Mouse (Mus musculus) lung, postnatal 0 days (tissue): ENCODE results near the gene Rab8a. TPM values are rescaled to one million over a fixed set of nuclear protein-coding genes. Genes with fewer than 3 reads are reported as not detected.
"Not testable (repeated sequence)": the region's sequence is repeated elsewhere in the genome, so short reads cannot be mapped to it uniquely, and the experiment has no call there.

Experiments
- ATAC-seq: fragments of 200-750 bp; cut with Nextera tagmentation; 2 replicates; pipeline ENCODE4 v1.8.0; 2017; ENCODE audit warnings: moderate library complexity
- DNase-seq: peaks from one replicate; pipeline ENCODE4 v3.0.0-alpha.2; 2016; ENCODE audit warnings: low spot score
- H3K27ac ChIP-seq: fragments of 300-500 bp; sonication (generic); 2 replicates; pipeline ENCODE4 v1.5.1; 2014; ENCODE audit warnings: antibody characterized with exemption, mild to moderate bottlenecking, low read length, mixed read lengths
- H3K27me3 ChIP-seq: fragments of 300-500 bp; sonication (generic); replicated peaks from 2 replicates; pipeline ENCODE4 v1.6.1; 2014; ENCODE audit warnings: low read length, mixed read lengths; ENCODE audit not compliant: insufficient read depth
- H3K36me3 ChIP-seq: fragments of 300-500 bp; sonication (generic); 2 replicates; pipeline ENCODE4 v1.6.1; 2014; ENCODE audit warnings: low read length, mixed read lengths; ENCODE audit not compliant: insufficient read depth
- H3K4me1 ChIP-seq: fragments of 300-500 bp; sonication (generic); 2 replicates; pipeline ENCODE4 v1.6.1; 2014; ENCODE audit warnings: antibody characterized with exemption, low read depth, low read length, mixed read lengths; ENCODE audit not compliant: insufficient read depth
- H3K4me2 ChIP-seq: fragments of 300-500 bp; sonication (generic); replicated peaks from 2 replicates; pipeline ENCODE4 v1.6.1; 2014; ENCODE audit warnings: low read depth, mild to moderate bottlenecking, low read length, moderate library complexity, mixed read lengths
- H3K4me3 ChIP-seq: fragments of 300-500 bp; sonication (generic); 2 replicates; pipeline ENCODE4 v1.5.1; 2014; ENCODE audit warnings: low read depth, low read length
- H3K9ac ChIP-seq: fragments of 300-500 bp; sonication (generic); replicated peaks from 2 replicates; pipeline ENCODE4 v1.6.1; 2014; ENCODE audit warnings: low read depth, mild to moderate bottlenecking
- H3K9me3 ChIP-seq: fragments of 300-500 bp; sonication (generic); 2 replicates; pipeline ENCODE4 v1.6.1; 2016; ENCODE audit warnings: low read length, mixed read lengths
- CTCF ChIP-seq: IDR thresholded peaks from 2 replicates; pipeline ENCODE4 v1.5.1; 2016; ENCODE audit warnings: antibody characterized with exemption, mild to moderate bottlenecking
- EP300 ChIP-seq: IDR thresholded peaks from 2 replicates; pipeline ENCODE4 v1.6.1; 2016; ENCODE audit warnings: antibody characterized with exemption, mild to moderate bottlenecking, control low read depth
- WGBS: fragments of 180-500 bp; shearing (Covaris S2); extraction: QIAGEN DNeasy Blood & Tissue Kit; methylation state at CpG from one replicate; pipeline ENCODE4 v1.1.7; 2014; 5-methylcytosine and 5-hydroxymethylcytosine counted together
- polyA plus RNA-seq: library from polyadenylated mRNA; unstranded; fragments of >200 nt; fragmentation: Nextera tagmentation; extraction: Ambion mirVana; gene quantifications from 2 replicates; pipeline ENCODE4 v1.2.1, GENCODE M21; 2015

Gene Rab8a
- polyA plus RNA-seq: 67.3 and 68.0 TPM in 2 replicates

DNA sequence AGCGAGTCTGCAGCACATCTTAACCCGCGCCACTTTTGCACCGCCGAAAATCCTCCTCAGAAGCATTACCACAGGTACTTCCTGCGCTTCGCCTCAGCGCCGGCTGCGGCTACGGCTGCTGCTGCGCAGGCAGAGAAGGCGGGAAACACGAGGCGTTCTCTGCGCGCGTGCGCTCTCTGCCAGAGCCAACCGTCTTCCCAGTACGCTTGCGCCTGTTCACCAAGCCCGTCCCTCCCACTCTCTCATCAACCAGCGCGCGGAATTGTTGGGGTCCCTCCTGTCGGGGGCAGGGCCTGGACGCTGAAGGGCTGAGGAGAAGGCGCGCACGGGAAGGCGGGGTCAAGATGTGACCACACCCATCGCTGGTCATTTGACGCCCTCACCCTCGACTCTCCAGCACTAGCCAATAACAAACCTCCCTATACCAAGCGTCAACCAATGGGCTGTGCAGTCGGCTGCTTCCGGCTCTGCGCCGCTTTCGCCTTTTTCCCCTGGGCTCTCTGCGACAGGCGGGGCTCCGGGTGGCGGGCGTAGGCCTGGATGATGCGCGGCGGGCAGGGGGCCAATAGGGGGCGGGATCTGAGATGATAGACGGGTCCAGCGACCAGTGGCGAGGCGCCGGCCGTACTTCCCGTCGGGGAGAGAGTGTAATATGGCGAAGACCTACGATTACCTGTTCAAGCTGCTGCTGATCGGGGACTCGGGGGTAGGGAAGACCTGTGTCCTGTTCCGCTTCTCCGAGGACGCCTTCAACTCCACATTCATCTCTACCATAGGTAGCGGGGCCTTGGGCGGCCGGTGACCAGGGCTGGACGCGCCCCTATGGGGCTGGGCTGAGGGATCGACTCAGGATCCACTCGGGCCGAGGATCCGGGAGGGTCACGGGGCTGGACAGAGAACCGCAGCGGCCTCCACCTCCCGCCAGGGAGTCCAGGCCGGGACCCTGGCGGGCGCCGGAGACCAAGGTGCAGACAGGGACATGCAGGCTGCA lies at the start of gene Rab8a:
Rab8a (plus strand) TSS at position 494 of the 991 bp plus-strand sequence.
- peak; percentile 98 for ATAC-seq
- no peaks in the 10 kb centered on the region for H3K36me3 ChIP-seq
- peak; percentile 100 for DNase-seq
- under 1% methylated on average over 75 of the region's 82 CpGs for WGBS
- peak within 1 kb of the TSS; percentile 88 for H3K27ac ChIP-seq
- no peaks in the 10 kb centered on the region for H3K27me3 ChIP-seq
- peaks cover 9% of the 10 kb centered on the region; the same call in 1 of the 2 replicates for H3K4me1 ChIP-seq
- H3K4me2 ChIP-seq: peak within 1 kb of the TSS; percentile 90
- peak within 1 kb of the TSS; percentile 95 for H3K9ac ChIP-seq
- TF ChIP-seq EP300: no peak
- 0 out of 2 replicates have a peak, but pooled peaks have one; percentile 1 for TF ChIP-seq CTCF
- peak within 1 kb of the TSS; percentile 84 for H3K4me3 ChIP-seq
- H3K9me3 ChIP-seq: no peaks in the 10 kb centered on the region

GRCm38 (mm10) chr8:72112486-72112885 lies 48.5 kb upstream of the Rab8a start:
- Histone ChIP-seq H3K9me3 (no peaks in the 10 kb centered on the region), H3K36me3 (no peaks in the 10 kb centered on the region), H3K4me1 (no peaks in the 10 kb centered on the region), H3K27ac (no peak overlapping the region), H3K9ac (no peak overlapping the region), H3K27me3 (no peaks in the 10 kb centered on the region), H3K4me2 (no peak overlapping the region), H3K4me3 (no peak overlapping the region)
- no peak for DNase-seq
- no peak for TF ChIP-seq EP300
- peak; percentile 18; the same call in 1 of the 2 replicates for TF ChIP-seq CTCF
- 66% methylated on average over 3 of the region's 3 CpGs for WGBS
- ATAC-seq: no peak

- no peaks in the 10 kb centered on the region for H3K36me3 ChIP-seq
- H3K4me2 ChIP-seq: no peak overlapping the region
- H3K9ac ChIP-seq: no peak overlapping the region
- H3K4me1 ChIP-seq: no peaks in the 10 kb centered on the region
- TF ChIP-seq EP300 (no peak), CTCF (no peak)
- no peak overlapping the region for H3K27ac ChIP-seq
- H3K9me3 ChIP-seq: no peaks in the 10 kb centered on the region
- ATAC-seq (no peak), DNase-seq (no peak)
- no peaks in the 10 kb centered on the region for H3K27me3 ChIP-seq
- H3K4me3 ChIP-seq: no peak overlapping the region
- 84% methylated on average over 2 of the region's 2 CpGs for WGBS
These were observed 45.8 kb upstream of the Rab8a start for GRCm38 (mm10) chr8:72115202-72115601.

- Histone ChIP-seq H3K4me3 (no peak overlapping the region), H3K27me3 (no peaks in the 10 kb centered on the region), H3K9me3 (no peaks in the 10 kb centered on the region), H3K9ac (no peak overlapping the region), H3K36me3 (no peaks in the 10 kb centered on the region), H3K27ac (no peak overlapping the region), H3K4me1 (no peaks in the 10 kb centered on the region), H3K4me2 (no peak overlapping the region)
- DNase-seq (peak; percentile 7), ATAC-seq (no peak)
- 41% methylated on average over 4 of the region's 4 CpGs for WGBS
- TF ChIP-seq EP300 (no peak), CTCF (peak; percentile 32)
These were observed 42.4 kb upstream of the Rab8a start for GRCm38 (mm10) chr8:72118616-72119015.

GRCm38 (mm10) chr8:72121486-72121885 lies 39.5 kb upstream of the Rab8a start:
- 46% methylated on average over 3 of the region's 3 CpGs for WGBS
- H3K9ac ChIP-seq, H3K4me2 ChIP-seq, H3K4me3 ChIP-seq, ATAC-seq, H3K27me3 ChIP-seq, H3K27ac ChIP-seq, H3K36me3 ChIP-seq, H3K9me3 ChIP-seq, H3K4me1 ChIP-seq: not testable (repeated sequence)
- peak; percentile 18 for DNase-seq

DNA sequence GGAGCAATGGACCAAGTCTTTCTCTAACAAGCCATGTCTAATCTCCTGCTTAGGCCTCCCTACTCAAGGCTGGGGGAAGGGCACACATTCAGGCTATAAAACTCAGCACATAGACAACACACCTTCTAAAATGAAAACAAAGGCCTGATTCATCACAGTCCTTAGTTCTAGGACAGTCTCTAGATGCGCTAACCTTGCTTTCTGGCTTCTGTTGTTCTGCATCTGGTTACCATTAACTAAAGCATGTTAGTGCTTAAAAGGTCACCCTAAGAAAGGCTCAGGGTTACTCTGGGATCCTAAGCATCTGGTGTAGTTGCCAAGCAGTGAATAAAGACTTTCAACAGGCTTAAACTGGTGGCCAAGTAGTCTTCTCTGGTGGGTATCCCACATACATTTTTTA lies 39.0 kb upstream of the Rab8a start:
- WGBS: 82% methylated on average over 1 of the region's 1 CpGs
- no peak for ATAC-seq
- TF ChIP-seq EP300 (no peak), CTCF (no peak)

More for the DNA sequence above, 39.0 kb upstream of the Rab8a start:
- Histone ChIP-seq H3K9me3 (no peaks in the 10 kb centered on the region), H3K36me3 (no peaks in the 10 kb centered on the region), H3K4me1 (no peaks in the 10 kb centered on the region), H3K27ac (no peak overlapping the region), H3K9ac (no peak overlapping the region), H3K4me3 (no peak overlapping the region), H3K27me3 (no peaks in the 10 kb centered on the region), H3K4me2 (no peak overlapping the region)
- no peak for DNase-seq
